Mouse (Mus musculus): ENCODE data around the gene Ttll13.

DNA sequence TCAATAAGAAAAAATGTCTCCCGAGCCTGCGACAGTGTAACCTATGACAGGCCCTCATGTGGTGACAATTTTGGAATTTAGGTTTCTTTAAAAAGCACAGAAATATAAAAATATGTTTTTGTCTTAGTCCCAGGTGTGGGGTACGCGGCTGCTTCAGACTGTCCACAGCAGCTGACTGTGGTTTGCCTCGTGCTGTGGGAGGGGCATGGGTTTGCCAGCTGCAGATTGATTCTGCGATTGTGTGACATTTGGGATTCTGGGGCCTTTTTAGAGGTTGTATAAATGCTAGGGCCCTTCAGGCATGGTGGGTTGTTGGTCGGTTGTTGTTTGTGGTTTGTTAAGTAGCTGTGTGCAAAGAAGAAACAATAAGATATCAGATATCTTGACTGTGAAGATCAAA, 41.2 kb upstream of the Ttll13 start:
- TF ChIP-seq EP300 (IDR thresholded peaks at IDR 0.05): no peak
- TF ChIP-seq CTCF (IDR thresholded peaks at IDR 0.05): no peak

Data from lung, postnatal 0 days (tissue).